Mouse (Mus musculus) ES-E14 (cell line): ENCODE results near the gene Zbtb7b.

ENCODE experiments used
- CHD2 ChIP-seq: IDR thresholded peaks from 2 replicates; pipeline ENCODE4 v1.6.1; 2014; ENCODE audit warnings: mild to moderate bottlenecking, low read depth, low read length, inconsistent platforms
- ZC3H11A ChIP-seq: IDR thresholded peaks from 2 replicates; pipeline ENCODE4 v1.6.1; 2012; ENCODE audit warnings: low read depth, mild to moderate bottlenecking, inconsistent platforms, low read length, borderline replicate concordance
- ZNF384 ChIP-seq: IDR thresholded peaks from 2 replicates; pipeline ENCODE4 v1.6.1; 2012; ENCODE audit warnings: low read depth, low read length, inconsistent platforms

GRCm38 (mm10) chr3:89377831-89378230, 16.7 kb downstream of the Zbtb7b start:
- no peak for TF ChIP-seq ZNF384
- TF ChIP-seq CHD2 = no peak
- no peak for TF ChIP-seq ZC3H11A
